Comparison of ENCODE assay signal across 24 mouse cellular contexts in the genomic region with DNA sequence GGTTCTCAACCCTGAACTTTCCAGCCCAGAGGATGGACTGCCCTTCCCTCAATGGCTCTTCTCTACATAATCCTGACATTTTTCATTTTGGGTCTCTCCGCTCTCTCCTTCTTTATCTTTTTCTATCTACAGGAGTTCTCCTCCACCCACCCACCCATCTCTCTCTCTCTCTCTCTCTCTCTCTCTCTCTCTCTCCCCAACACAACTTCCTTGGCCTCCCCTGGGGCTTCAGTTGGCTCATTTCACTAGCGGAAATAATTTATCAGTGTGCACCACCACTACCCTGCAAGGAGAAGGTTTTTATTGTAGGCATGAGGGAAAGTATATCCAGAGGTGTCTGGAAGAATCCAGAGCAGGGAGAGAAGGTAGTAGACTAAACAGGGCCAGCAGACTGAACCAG.
"Had no signal": no experiment of that assay in that cellular context is flagged by ENCODE, and none has a peak within 500 bp of the region (broad histone marks: within the 10 kb centered on the region; RNA-seq: fewer than 3 reads in every experiment).

No protein-coding gene starts in this region.

- H3K9me3 ChIP-seq: embryonic facial prominence, embryonic 10.5 days; embryonic facial prominence, embryonic 12.5 days; embryonic facial prominence, embryonic 13.5 days; embryonic facial prominence, embryonic 15.5 days; forebrain, embryonic 10.5 days; forebrain, embryonic 12.5 days; forebrain, embryonic 13.5 days; forebrain, embryonic 15.5 days; heart, embryonic 10.5 days had no signal

- H3K4me1 ChIP-seq: embryonic facial prominence, embryonic 10.5 days; embryonic facial prominence, embryonic 12.5 days; embryonic facial prominence, embryonic 13.5 days; embryonic facial prominence, embryonic 15.5 days; forebrain, embryonic 10.5 days; forebrain, embryonic 12.5 days; forebrain, embryonic 13.5 days; forebrain, embryonic 15.5 days had no signal

- H3K4me2 ChIP-seq: embryonic facial prominence, embryonic 12.5 days; embryonic facial prominence, embryonic 13.5 days; embryonic facial prominence, embryonic 15.5 days; forebrain, embryonic 12.5 days; forebrain, embryonic 13.5 days; forebrain, embryonic 15.5 days; heart, embryonic 11.5 days had no signal

- H3K36me3 ChIP-seq: embryonic facial prominence, embryonic 10.5 days; embryonic facial prominence, embryonic 12.5 days; embryonic facial prominence, embryonic 13.5 days; embryonic facial prominence, embryonic 15.5 days; forebrain, embryonic 10.5 days; forebrain, embryonic 12.5 days; forebrain, embryonic 15.5 days; heart, embryonic 10.5 days had no signal

- H3K27ac ChIP-seq: embryonic facial prominence, embryonic 10.5 days; embryonic facial prominence, embryonic 12.5 days; embryonic facial prominence, embryonic 13.5 days; embryonic facial prominence, embryonic 15.5 days; forebrain, embryonic 10.5 days; forebrain, embryonic 12.5 days; forebrain, embryonic 13.5 days; forebrain, embryonic 15.5 days; gastrocnemius, adult 2 months; heart, adult 2 months; heart, embryonic 10.5 days had no signal

- H3K9ac ChIP-seq: embryonic facial prominence, embryonic 12.5 days; embryonic facial prominence, embryonic 13.5 days; embryonic facial prominence, embryonic 15.5 days; forebrain, embryonic 12.5 days; forebrain, embryonic 13.5 days; forebrain, embryonic 15.5 days; forebrain, postnatal 0 days had no signal

- H3K4me3 ChIP-seq: embryonic facial prominence, embryonic 10.5 days; embryonic facial prominence, embryonic 12.5 days; embryonic facial prominence, embryonic 13.5 days; embryonic facial prominence, embryonic 15.5 days; erythroblast, embryonic 14.5 days; forebrain, embryonic 10.5 days; forebrain, embryonic 12.5 days; forebrain, embryonic 13.5 days; forebrain, embryonic 15.5 days; gastrocnemius, adult 2 months; heart, adult 2 months; heart, embryonic 10.5 days had no signal

- DNase-seq: cerebellum, postnatal 10 days; cerebellum, postnatal 14 days; cerebellum, postnatal 25 days; cerebellum, postnatal 36 days; embryo, embryonic 11 days; forebrain, postnatal 0 days; gastrocnemius, adult 2 months; gastrocnemius, postnatal 10 days; gastrocnemius, postnatal 14 days; gastrocnemius, postnatal 25 days; gastrocnemius, postnatal 36 days; heart, adult 18-20 months; heart, adult 2 months had no signal

- H3K27me3 ChIP-seq: embryonic facial prominence, embryonic 12.5 days; embryonic facial prominence, embryonic 13.5 days; embryonic facial prominence, embryonic 15.5 days; forebrain, embryonic 12.5 days; forebrain, embryonic 13.5 days; forebrain, embryonic 15.5 days had no signal
